Comparison of ENCODE assay signal across 9 mouse cellular contexts in genomic region chr8:122314899-122315496, GRCm38 (mm10). TPM values are rescaled to one million over a fixed set of nuclear protein-coding genes. Genes with fewer than 3 reads are reported as not detected.
DNase-seq lines count a peak whose midpoint lies in the region; ATAC-seq lines count a peak whose summit lies in the region.
"Had no signal": no experiment of that assay in that cellular context is flagged by ENCODE, and none has a peak within 500 bp of the region (broad histone marks: within the 10 kb centered on the region; RNA-seq: fewer than 3 reads in every experiment).

No protein-coding gene starts in this region.

- no peaks in the 10 kb centered on the region for H3K27me3 ChIP-seq in liver, embryonic 11.5 days (replicated peaks; ENCODE audit: control insufficient read depth, insufficient read depth, low read length)
- no peaks in the 10 kb centered on the region for H3K27me3 ChIP-seq in splenic B cell, adult 2 months (ENCODE audit: control insufficient read depth, insufficient read depth, low read length, poor library complexity, severe bottlenecking)
- no peaks in the 10 kb centered on the region for H3K27me3 ChIP-seq in forebrain, embryonic 16.5 days (replicated peaks; ENCODE audit: control insufficient read depth, insufficient read depth, low read length)
- H3K27me3 ChIP-seq: midbrain, embryonic 12.5 days had no signal

- peak overlapping the region; percentile 97 for H3K27ac ChIP-seq in liver, embryonic 11.5 days (ENCODE audit: low read depth, low read length)
- H3K27ac ChIP-seq in forebrain, embryonic 16.5 days (ENCODE audit: low read length) = no peak overlapping the region
- H3K27ac ChIP-seq: midbrain, embryonic 12.5 days had no signal

- intact Hi-C loops in heart, postnatal 36 days (cut with DNase I) = loop anchor here (2.0 kb wide), 2 partner anchors 16 to 30 kb away; no protein-coding TSS in a partner anchor
- intact Hi-C loops in left cerebral cortex, postnatal 25 days (cut with DNase I) = no loop called here

- no peaks in the 10 kb centered on the region for H3K9me3 ChIP-seq in liver, embryonic 11.5 days (ENCODE audit: control insufficient read depth, low read length)
- H3K9me3 ChIP-seq in forebrain, embryonic 16.5 days (ENCODE audit: control insufficient read depth, low read length) = no peaks in the 10 kb centered on the region
- H3K9me3 ChIP-seq: midbrain, embryonic 12.5 days had no signal

- DNase-seq in right cerebral cortex, postnatal 10 days (ENCODE audit: low spot score in 2 of 2) = peak; percentile 48 to 57
- DNase-seq in right cerebral cortex, postnatal 4 days = no peak
- peak; percentile 38 to 48 for DNase-seq in heart, postnatal 36 days
- no peak for DNase-seq in liver, embryonic 11.5 days (ENCODE audit: low spot score)
- peak; percentile 52 for DNase-seq in splenic B cell, adult 2 months (ENCODE audit: low read depth, low spot score)
- DNase-seq in left cerebral cortex, postnatal 25 days (ENCODE audit: low spot score in 2 of 2) = no peak

- peak overlapping the region; percentile 51 for H3K9ac ChIP-seq in liver, embryonic 11.5 days (ENCODE audit: low read depth, low read length)
- no peak overlapping the region for H3K9ac ChIP-seq in forebrain, embryonic 16.5 days (replicated peaks; ENCODE audit: low read depth, low read length)
- H3K9ac ChIP-seq: midbrain, embryonic 12.5 days had no signal

- no peak overlapping the region for H3K4me3 ChIP-seq in liver, embryonic 11.5 days (ENCODE audit: low read depth, low read length)
- H3K4me3 ChIP-seq in forebrain, embryonic 16.5 days (replicated peaks; ENCODE audit: low read length) = no peak overlapping the region
- H3K4me3 ChIP-seq: midbrain, embryonic 12.5 days had no signal

- peaks cover 100% of the 10 kb centered on the region for H3K4me1 ChIP-seq in liver, embryonic 11.5 days (replicated peaks; ENCODE audit: control insufficient read depth, insufficient read depth, low read length)
- H3K4me1 ChIP-seq in forebrain, embryonic 16.5 days (replicated peaks; ENCODE audit: control insufficient read depth, insufficient read depth, low read length) = no peaks in the 10 kb centered on the region

- peaks cover 48% of the 10 kb centered on the region for H3K36me3 ChIP-seq in liver, embryonic 11.5 days (ENCODE audit: control insufficient read depth, insufficient read depth, low read length)
- H3K36me3 ChIP-seq in splenic B cell, adult 2 months (ENCODE audit: control insufficient read depth, insufficient read depth, low read length, poor library complexity, severe bottlenecking) = no peaks in the 10 kb centered on the region
- no peaks in the 10 kb centered on the region for H3K36me3 ChIP-seq in forebrain, embryonic 16.5 days (ENCODE audit: control insufficient read depth, insufficient read depth)
- H3K36me3 ChIP-seq: midbrain, embryonic 12.5 days had no signal

- ATAC-seq in liver, embryonic 11.5 days (replicated peaks; ENCODE audit: low FRiP score) = no peak
- ATAC-seq in frontal cortex, adult (ENCODE audit: low TSS enrichment) = no peak
- ATAC-seq in forebrain, embryonic 16.5 days = no peak

- WGBS in liver, embryonic 11.5 days = 40% methylated on average over 13 of the region's 13 CpGs
- WGBS in forebrain, embryonic 16.5 days = 77% methylated on average over 13 of the region's 13 CpGs

- H3K4me2 ChIP-seq in liver, embryonic 11.5 days = peak overlapping the region; percentile 35
- no peak overlapping the region for H3K4me2 ChIP-seq in forebrain, embryonic 16.5 days (ENCODE audit: low read length)
- H3K4me2 ChIP-seq: midbrain, embryonic 12.5 days had no signal

RNA-seq across cellular contexts. Expression of gene Zfpm1, which starts 33.1 kb away (rescaled TPM):
- total RNA-seq in heart, postnatal 36 days (2021) = 10 to 100 TPM; 23.1 to 30.0 TPM
- polyA plus RNA-seq in liver, embryonic 11.5 days (2014; fragmentation: Nextera tagmentation; extraction: Ambion mirVana) = 22.7 and 26.5 TPM in 2 replicates
- 10 to 100 TPM; 36.9 to 39.3 TPM for total RNA-seq in left cerebral cortex, postnatal 25 days (2021)
- polyA plus RNA-seq in forebrain, embryonic 16.5 days (2015; fragmentation: Nextera tagmentation; extraction: Ambion mirVana) = 0.41 and 0.65 TPM in 2 replicates

RNA-seq across cellular contexts. Expression of gene Trhr2, which starts 45.5 kb away (rescaled TPM):
- not detected for total RNA-seq in heart, postnatal 36 days (2021)
- not detected in 2 replicates for polyA plus RNA-seq in liver, embryonic 11.5 days (2014; fragmentation: Nextera tagmentation; extraction: Ambion mirVana)
- total RNA-seq in left cerebral cortex, postnatal 25 days (2021) = 1 to 10 TPM; 7.0 to 7.2 TPM
- not detected in 2 replicates for polyA plus RNA-seq in forebrain, embryonic 16.5 days (2015; fragmentation: Nextera tagmentation; extraction: Ambion mirVana)
- polyA plus RNA-seq: midbrain, embryonic 12.5 days had no signal

Comparison
In these comparisons a context has a peak if more than half of its experiments do, and no peak if none do; other contexts are left out.
1. DNase-seq: peak in right cerebral cortex, postnatal 10 days (2 of 2), heart, postnatal 36 days (2 of 2) and splenic B cell, adult 2 months (single experiment); none in right cerebral cortex, postnatal 4 days (single experiment), liver, embryonic 11.5 days (single experiment) and left cerebral cortex, postnatal 25 days (0 of 2).
2. RNA of gene Trhr2, which starts 45.5 kb away (total RNA-seq): 7.0 to 7.2 TPM in left cerebral cortex, postnatal 25 days; not detected in heart, postnatal 36 days; every median in the first group is over 4 times any median in the second.